Mouse (Mus musculus) embryonic facial prominence, embryonic 10.5 days (tissue): ENCODE data around the gene 4930415O20Rik. TPM values are rescaled to one million over a fixed set of nuclear protein-coding genes. Genes with fewer than 3 reads are reported as not detected.

ENCODE experiments used
- DNase-seq: peaks from one replicate; pipeline ENCODE4 v3.0.0-alpha.2; 2017; ENCODE audit warnings: low spot score
- H3K27ac ChIP-seq: fragments of 300-500 bp; sonication (generic); replicated peaks from 2 replicates; pipeline ENCODE4 v1.5.1; 2016; ENCODE audit warnings: mild to moderate bottlenecking
- H3K27me3 ChIP-seq: fragments of 300-500 bp; sonication (generic); replicated peaks from 2 replicates; pipeline ENCODE4 v1.6.1; 2016; ENCODE audit warnings: low read depth, mild to moderate bottlenecking; ENCODE audit not compliant: poor library complexity, severe bottlenecking
- H3K36me3 ChIP-seq: fragments of 300-500 bp; sonication (generic); replicated peaks from 2 replicates; pipeline ENCODE4 v1.6.1; 2016; ENCODE audit warnings: mild to moderate bottlenecking, moderate library complexity
- H3K4me1 ChIP-seq: fragments of 300-500 bp; sonication (generic); 2 replicates; pipeline ENCODE4 v1.6.1; 2016
- H3K4me3 ChIP-seq: fragments of 300-500 bp; sonication (generic); 2 replicates; pipeline ENCODE4 v1.5.1; 2016; ENCODE audit warnings: mild to moderate bottlenecking, moderate library complexity
- H3K9me3 ChIP-seq: fragments of 300-500 bp; sonication (generic); 2 replicates; pipeline ENCODE4 v1.6.1; 2016; ENCODE audit warnings: mild to moderate bottlenecking
- WGBS: fragments of 180-500 bp; shearing (Covaris S2); methylation state at CpG from one replicate; pipeline ENCODE4 v1.1.7; 2016; 5-methylcytosine and 5-hydroxymethylcytosine counted together
- polyA plus RNA-seq: library from polyadenylated mRNA; unstranded; fragments of >200 nt; fragmentation: Nextera tagmentation; extraction: Ambion mirVana; gene quantifications from 2 replicates; pipeline ENCODE4 v1.2.1, GENCODE M21; 2016

The 4930415O20Rik gene
- polyA plus RNA-seq, 1 experiment from 2014 or later = not detected

DNA sequence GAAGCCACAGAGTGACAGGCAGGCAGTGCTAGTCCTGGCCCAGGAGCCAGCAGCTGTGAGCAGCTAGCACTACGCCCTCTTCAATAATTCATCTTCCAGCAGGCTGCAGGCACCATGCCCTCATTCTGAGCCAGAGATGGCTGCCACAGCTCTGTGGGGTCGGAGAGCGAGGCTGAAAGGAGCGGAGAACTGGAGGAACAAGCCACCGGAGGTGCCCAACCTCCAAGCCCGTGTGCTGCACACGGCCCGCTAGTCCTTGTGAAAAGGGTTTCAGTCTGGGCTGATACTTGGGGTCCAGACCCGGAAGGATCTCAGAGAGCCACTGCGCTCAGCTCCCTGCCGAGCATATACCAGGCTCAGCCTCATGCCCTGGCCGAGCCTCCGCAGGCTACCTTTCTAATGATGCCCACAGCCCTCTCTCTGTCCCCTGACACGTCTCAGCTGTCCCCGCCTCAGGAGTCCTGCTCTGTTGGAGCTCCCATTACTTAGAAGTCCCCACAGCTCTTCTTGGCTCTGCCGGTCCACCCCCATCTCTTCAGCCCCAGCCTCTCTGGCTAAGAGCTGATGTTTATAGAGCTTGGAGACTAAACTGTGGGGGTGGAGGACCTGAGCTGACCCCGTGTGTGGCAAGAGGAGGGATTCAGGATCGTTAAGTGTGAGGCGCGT lies 57.9 kb downstream of the 4930415O20Rik start:
- H3K4me1 ChIP-seq = peaks cover 68% of the 10 kb centered on the region
- H3K27ac ChIP-seq = peak overlapping the region; percentile 78
- H3K36me3 ChIP-seq = no peaks in the 10 kb centered on the region
- H3K4me3 ChIP-seq = peak overlapping the region; percentile 42
- no peaks in the 10 kb centered on the region; the same call in 1 of the 2 replicates for H3K9me3 ChIP-seq
- peak; percentile 59 for DNase-seq
- WGBS = 9% methylated on average over 20 of the region's 20 CpGs
- H3K27me3 ChIP-seq = peaks cover 71% of the 10 kb centered on the region

DNA sequence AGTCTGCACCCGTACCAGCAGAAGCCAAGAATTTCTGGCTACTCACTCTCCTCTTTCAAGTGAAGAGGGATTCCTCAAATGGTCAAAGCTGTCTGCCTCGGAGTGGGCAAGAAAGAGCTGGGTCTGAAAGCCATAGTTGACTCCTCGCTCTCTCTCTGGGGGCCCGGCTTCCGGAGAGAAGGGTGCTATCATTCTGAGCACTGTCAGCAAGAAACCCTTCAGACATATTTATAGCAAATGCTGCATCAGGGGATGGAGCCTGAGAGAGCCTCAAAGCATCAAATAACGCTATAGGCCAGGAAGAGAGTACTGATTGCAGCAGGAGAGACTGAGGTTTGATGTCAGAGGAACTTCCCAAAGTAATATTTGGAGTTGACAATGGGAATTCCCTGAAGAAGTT lies 58.7 kb downstream of the 4930415O20Rik start:
- no peak for DNase-seq
- no peak overlapping the region; the same call in 1 of the 2 replicates for H3K4me3 ChIP-seq
- no peaks in the 10 kb centered on the region for H3K36me3 ChIP-seq
- H3K27me3 ChIP-seq = peaks cover 78% of the 10 kb centered on the region
- peak overlapping the region; percentile 78 for H3K27ac ChIP-seq
- peaks cover 75% of the 10 kb centered on the region for H3K4me1 ChIP-seq
- 52% methylated on average over 6 of the region's 6 CpGs for WGBS
- H3K9me3 ChIP-seq = no peaks in the 10 kb centered on the region

- peak within 1 kb of the TSS; percentile 81 for H3K27ac ChIP-seq
- H3K4me1 ChIP-seq = peaks cover 85% of the 10 kb centered on the region
- H3K27me3 ChIP-seq = peaks cover 86% of the 10 kb centered on the region
Observed at GRCm38 (mm10) chr15:98630540-98630939, 59.7 kb downstream of the 4930415O20Rik start, which contains the start of gene Cacnb3. TSS of gene Cacnb3 (plus strand) at chr15:98630840.

GRCm38 (mm10) chr15:98631493-98631892 lies 60.7 kb downstream of the 4930415O20Rik start:
- peak overlapping the region; percentile 81 for H3K27ac ChIP-seq
- under 1% methylated on average over 18 of the region's 18 CpGs for WGBS
- no peaks in the 10 kb centered on the region for H3K36me3 ChIP-seq
- peaks cover 86% of the 10 kb centered on the region for H3K4me1 ChIP-seq
- H3K4me3 ChIP-seq = peak overlapping the region; percentile 89
- H3K9me3 ChIP-seq = no peaks in the 10 kb centered on the region
- peaks cover 95% of the 10 kb centered on the region for H3K27me3 ChIP-seq
- peak; percentile 92 for DNase-seq

More at GRCm38 (mm10) chr15:98630540-98630939, 59.7 kb downstream of the 4930415O20Rik start, which contains the start of gene Cacnb3:
- peak within 1 kb of the TSS; percentile 89 for H3K4me3 ChIP-seq
- no peaks in the 10 kb centered on the region for H3K36me3 ChIP-seq
- 31% methylated on average over 4 of the region's 4 CpGs for WGBS
- DNase-seq = no peak
- no peaks in the 10 kb centered on the region for H3K9me3 ChIP-seq

DNA sequence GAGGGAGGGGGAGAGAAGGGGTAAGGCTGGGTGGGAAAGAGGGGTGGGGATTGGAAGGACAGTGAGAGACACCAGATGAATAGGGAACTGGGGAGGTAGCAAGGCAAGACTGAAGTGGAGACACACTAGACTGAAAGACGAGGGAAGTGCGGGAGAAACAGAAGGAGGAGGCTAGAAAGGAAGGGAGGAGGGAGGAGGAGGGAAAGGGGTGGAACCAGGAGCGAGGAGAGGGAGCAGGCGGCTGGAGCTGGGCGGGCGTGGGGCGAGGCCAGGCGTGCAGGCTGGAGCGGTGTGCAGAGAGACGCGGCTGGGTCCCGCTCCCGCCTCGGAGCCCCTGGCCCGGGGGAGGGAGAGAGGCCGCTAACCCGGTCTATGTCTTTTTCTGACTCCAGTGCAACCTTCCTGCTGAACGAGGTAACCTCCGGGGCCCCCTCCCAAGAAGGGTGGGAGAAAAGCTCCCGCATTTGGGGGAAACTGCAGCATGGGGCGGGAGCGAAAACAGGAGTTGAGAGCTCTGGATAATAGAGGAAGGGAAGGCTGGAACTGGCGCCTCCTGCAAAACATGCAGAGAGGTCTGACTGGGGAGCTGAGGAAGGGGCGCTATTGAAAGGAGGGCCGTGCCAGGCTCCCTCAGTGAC lies 61.4 kb downstream of the 4930415O20Rik start:
- Histone ChIP-seq H3K27me3 (peaks cover 95% of the 10 kb centered on the region), H3K36me3 (no peaks in the 10 kb centered on the region), H3K27ac (peak overlapping the region; percentile 81), H3K9me3 (no peaks in the 10 kb centered on the region), H3K4me3 (peak overlapping the region; percentile 89), H3K4me1 (peaks cover 91% of the 10 kb centered on the region)
- peak; percentile 85 for DNase-seq
- whole genome bisulfite sequencing = under 1% methylated on average over 25 of the region's 25 CpGs

- H3K36me3 ChIP-seq = peaks cover 5% of the 10 kb centered on the region; the same call in 1 of the 2 replicates
- WGBS = 1% methylated on average over 4 of the region's 4 CpGs
- peak overlapping the region; percentile 96 for H3K27ac ChIP-seq
- H3K4me3 ChIP-seq = peak overlapping the region; percentile 89
- H3K4me1 ChIP-seq = peaks cover 91% of the 10 kb centered on the region
- H3K9me3 ChIP-seq = no peaks in the 10 kb centered on the region
- peak; percentile 50 for DNase-seq
- H3K27me3 ChIP-seq = peaks cover 97% of the 10 kb centered on the region
Observed at GRCm38 (mm10) chr15:98632921-98633320, 62.1 kb downstream of the 4930415O20Rik start.

- WGBS = 1% methylated on average over 25 of the region's 25 CpGs
- DNase-seq = no peak
- Histone ChIP-seq H3K36me3 (peaks cover 5% of the 10 kb centered on the region; the same call in 1 of the 2 replicates), H3K4me3 (peak overlapping the region; percentile 89), H3K4me1 (peaks cover 81% of the 10 kb centered on the region), H3K27ac (peak overlapping the region; percentile 96), H3K27me3 (peaks cover 86% of the 10 kb centered on the region), H3K9me3 (no peaks in the 10 kb centered on the region)
Observed at GRCm38 (mm10) chr15:98633822-98634470, 63.1 kb downstream of the 4930415O20Rik start.

- WGBS = under 1% methylated on average over 65 of the region's 65 CpGs
- Histone ChIP-seq H3K36me3 (peaks cover 9% of the 10 kb centered on the region), H3K4me1 (peaks cover 79% of the 10 kb centered on the region), H3K9me3 (no peaks in the 10 kb centered on the region), H3K27ac (peak overlapping the region; percentile 96), H3K4me3 (peak overlapping the region; percentile 89), H3K27me3 (peaks cover 80% of the 10 kb centered on the region)
- peak; percentile 91 for DNase-seq
Observed at GRCm38 (mm10) chr15:98634541-98635081, 63.8 kb downstream of the 4930415O20Rik start.

DNA sequence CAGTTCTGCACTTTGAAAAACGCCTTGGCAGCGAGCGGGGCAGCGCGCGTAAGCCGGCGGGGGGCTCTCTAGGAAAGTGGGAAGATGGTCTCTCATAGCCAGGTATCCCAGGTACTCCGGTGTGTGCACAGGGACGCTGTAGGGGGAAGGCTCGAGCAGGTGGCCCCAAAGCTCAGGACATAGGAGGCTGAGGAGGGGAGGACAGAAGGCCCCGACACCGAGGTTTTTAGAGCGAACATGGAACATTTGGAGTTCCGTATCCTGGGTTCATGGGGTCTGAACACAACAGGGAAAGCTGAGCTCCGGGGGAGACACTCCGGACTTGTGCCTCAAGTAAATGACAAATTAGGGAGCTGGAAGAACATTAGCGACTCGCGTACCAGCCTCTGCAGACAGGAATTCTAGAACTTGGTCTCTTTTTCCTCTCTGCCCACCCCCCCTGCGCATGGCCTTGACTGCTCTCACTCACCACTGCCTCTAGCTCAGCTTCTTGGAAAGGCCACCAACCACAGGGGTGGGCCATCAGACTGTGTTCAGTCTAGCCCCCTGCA lies 64.6 kb downstream of the 4930415O20Rik start:
- peak overlapping the region; percentile 89 for H3K4me3 ChIP-seq
- under 1% methylated on average over 21 of the region's 21 CpGs for WGBS
- peaks cover 17% of the 10 kb centered on the region for H3K36me3 ChIP-seq
- H3K27me3 ChIP-seq = peaks cover 72% of the 10 kb centered on the region
- peaks cover 80% of the 10 kb centered on the region for H3K4me1 ChIP-seq
- peak overlapping the region; percentile 96 for H3K27ac ChIP-seq
- no peaks in the 10 kb centered on the region for H3K9me3 ChIP-seq
- DNase-seq = peak; percentile 57

DNA sequence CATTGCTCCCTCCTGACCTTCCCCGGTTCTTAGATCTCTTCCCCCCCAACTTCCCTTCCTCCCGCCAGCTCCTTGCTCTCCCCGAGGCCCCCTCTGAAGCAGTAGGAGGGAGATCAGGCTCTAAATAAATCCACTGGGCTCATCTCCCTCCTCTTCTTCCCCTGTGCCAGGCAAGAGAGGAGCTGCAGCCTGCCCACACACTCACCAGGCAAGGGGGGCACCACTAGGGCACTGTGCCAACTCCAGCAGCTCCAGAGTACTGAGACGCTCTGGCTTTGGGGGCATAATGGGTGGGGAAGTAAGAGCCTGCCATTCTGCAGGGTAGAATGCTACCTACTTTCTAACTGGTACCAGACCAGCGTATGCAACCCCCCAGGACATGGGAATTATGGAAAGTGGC lies 65.7 kb downstream of the 4930415O20Rik start:
- Histone ChIP-seq H3K4me3 (peak overlapping the region; percentile 89; the same call in 1 of the 2 replicates), H3K9me3 (no peaks in the 10 kb centered on the region), H3K36me3 (peaks cover 28% of the 10 kb centered on the region), H3K27ac (no peak overlapping the region), H3K4me1 (peaks cover 69% of the 10 kb centered on the region), H3K27me3 (peaks cover 61% of the 10 kb centered on the region)
- 35% methylated on average over 5 of the region's 5 CpGs for WGBS
- DNase-seq = no peak

- DNase-seq = no peak
- no peaks in the 10 kb centered on the region for H3K9me3 ChIP-seq
- peaks cover 54% of the 10 kb centered on the region for H3K27me3 ChIP-seq
- 38% methylated on average over 3 of the region's 3 CpGs for WGBS
- 0 out of 2 replicates have a peak overlapping the region, but pooled peaks have one; percentile 89 for H3K4me3 ChIP-seq
- peaks cover 62% of the 10 kb centered on the region for H3K4me1 ChIP-seq
- no peak overlapping the region for H3K27ac ChIP-seq
- peaks cover 35% of the 10 kb centered on the region for H3K36me3 ChIP-seq
Observed at GRCm38 (mm10) chr15:98637155-98637554, 66.4 kb downstream of the 4930415O20Rik start.
